Mouse (Mus musculus): ENCODE results near the gene Taf5l. TPM values are rescaled to one million over a fixed set of nuclear protein-coding genes. Genes with fewer than 3 reads are reported as not detected.

Taf5l gene
- polyA plus RNA-seq, 1 experiment from 2014 or later, result 36.0 TPM

DNA sequence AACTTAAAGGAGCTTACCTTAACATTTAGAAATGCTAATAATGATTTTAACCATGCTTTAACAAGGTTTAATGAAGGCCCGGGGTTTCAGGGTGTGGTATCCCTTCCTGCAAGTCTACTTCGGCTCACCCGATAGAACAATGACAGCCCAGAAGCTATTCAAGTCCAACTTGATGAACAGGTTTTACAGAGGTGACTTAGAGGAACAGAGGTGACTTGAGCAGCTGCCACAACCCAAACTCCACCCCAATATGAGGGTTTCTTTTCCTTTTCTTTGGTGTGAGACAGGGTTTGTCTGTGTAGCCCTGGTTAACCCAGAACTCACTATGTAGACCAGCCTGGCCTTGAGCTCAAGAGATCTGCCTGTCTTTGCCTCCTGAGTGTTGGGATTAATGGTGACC is 27.2 kb downstream of the Taf5l start:
- Histone ChIP-seq H3K9me3 (replicated peaks; ENCODE audit: control insufficient read depth, low read length) (no peaks in the 10 kb centered on the region), H3K27me3 (replicated peaks; ENCODE audit: control insufficient read depth, insufficient read depth, low read length) (no peaks in the 10 kb centered on the region), H3K27ac (ENCODE audit: low read depth, low read length) (no peak overlapping the region), H3K4me3 (ENCODE audit: low read depth, low read length) (no peak overlapping the region), H3K36me3 (ENCODE audit: control insufficient read depth, insufficient read depth, low read length) (peaks cover 15% of the 10 kb centered on the region), H3K4me2 (ENCODE audit: low read length) (no peak overlapping the region), H3K4me1 (ENCODE audit: control insufficient read depth, insufficient read depth, low read length) (no peaks in the 10 kb centered on the region), H3K9ac (ENCODE audit: low read length) (no peak overlapping the region)
- 90% methylated on average over 3 of the region's 3 CpGs for WGBS
- DNase-seq (ENCODE audit: low spot score) (no peak), ATAC-seq (no peak)

DNA sequence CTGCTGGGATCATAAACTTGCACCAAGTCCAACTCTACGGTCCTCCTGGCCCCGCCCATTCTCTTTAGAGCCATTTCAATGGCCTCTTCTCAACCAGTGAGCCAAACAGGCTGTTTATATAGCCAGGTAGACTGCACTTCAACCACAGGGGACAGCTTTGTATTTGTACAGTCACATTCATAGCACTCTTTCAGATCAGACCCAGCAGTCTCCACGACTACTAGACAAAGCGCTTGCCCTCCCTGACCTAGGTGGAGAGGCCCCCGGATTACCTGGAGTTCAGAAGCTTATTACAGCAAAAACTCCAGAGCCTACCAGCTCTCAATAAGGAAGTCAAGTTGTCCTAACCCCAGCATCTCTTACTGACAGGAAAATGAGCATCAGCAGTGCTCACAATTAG is 27.6 kb downstream of the Taf5l start:
- Histone ChIP-seq H3K27me3 (replicated peaks; ENCODE audit: control insufficient read depth, insufficient read depth, low read length) (no peaks in the 10 kb centered on the region), H3K4me2 (ENCODE audit: low read length) (no peak overlapping the region), H3K27ac (ENCODE audit: low read depth, low read length) (no peak overlapping the region), H3K4me3 (ENCODE audit: low read depth, low read length) (no peak overlapping the region), H3K9ac (ENCODE audit: low read length) (no peak overlapping the region), H3K36me3 (ENCODE audit: control insufficient read depth, insufficient read depth, low read length) (peaks cover 15% of the 10 kb centered on the region), H3K4me1 (ENCODE audit: control insufficient read depth, insufficient read depth, low read length) (no peaks in the 10 kb centered on the region), H3K9me3 (replicated peaks; ENCODE audit: control insufficient read depth, low read length) (no peaks in the 10 kb centered on the region)
- WGBS, result 91% methylated on average over 5 of the region's 5 CpGs
- no peak for ATAC-seq
- DNase-seq (ENCODE audit: low spot score), result no peak

DNA sequence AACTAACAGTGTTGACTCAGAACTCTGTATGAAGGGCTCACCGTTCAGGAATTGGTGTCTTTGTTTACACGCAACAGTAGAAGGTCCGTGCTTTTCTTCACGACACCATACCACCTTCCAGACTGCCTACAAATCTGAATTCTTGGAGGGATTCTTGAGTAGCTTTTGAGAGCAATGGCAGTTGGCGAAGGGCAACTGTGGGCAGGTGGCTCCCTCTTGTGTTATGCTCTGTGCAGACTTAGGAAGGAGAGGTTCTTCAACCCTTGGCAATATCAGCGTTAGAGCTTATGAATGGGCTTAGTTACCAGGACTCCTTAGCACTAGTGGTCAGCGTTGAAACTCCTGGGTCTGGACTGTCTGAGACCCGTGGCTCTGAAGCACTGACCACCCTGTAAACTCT is 28.6 kb downstream of the Taf5l start:
- ATAC-seq (no peak), DNase-seq (ENCODE audit: low spot score) (peak; percentile 44)
- H3K4me3 ChIP-seq (ENCODE audit: low read depth, low read length), result no peak overlapping the region
- H3K9ac ChIP-seq (ENCODE audit: low read length), result no peak overlapping the region
- WGBS, result 71% methylated on average over 8 of the region's 8 CpGs
- no peaks in the 10 kb centered on the region for H3K9me3 ChIP-seq (replicated peaks; ENCODE audit: control insufficient read depth, low read length)
- H3K27me3 ChIP-seq (replicated peaks; ENCODE audit: control insufficient read depth, insufficient read depth, low read length), result no peaks in the 10 kb centered on the region
- no peak overlapping the region for H3K27ac ChIP-seq (ENCODE audit: low read depth, low read length)
- H3K4me1 ChIP-seq (ENCODE audit: control insufficient read depth, insufficient read depth, low read length), result no peaks in the 10 kb centered on the region
- no peak overlapping the region for H3K4me2 ChIP-seq (ENCODE audit: low read length)
- H3K36me3 ChIP-seq (ENCODE audit: control insufficient read depth, insufficient read depth, low read length), result peaks cover 15% of the 10 kb centered on the region

DNA sequence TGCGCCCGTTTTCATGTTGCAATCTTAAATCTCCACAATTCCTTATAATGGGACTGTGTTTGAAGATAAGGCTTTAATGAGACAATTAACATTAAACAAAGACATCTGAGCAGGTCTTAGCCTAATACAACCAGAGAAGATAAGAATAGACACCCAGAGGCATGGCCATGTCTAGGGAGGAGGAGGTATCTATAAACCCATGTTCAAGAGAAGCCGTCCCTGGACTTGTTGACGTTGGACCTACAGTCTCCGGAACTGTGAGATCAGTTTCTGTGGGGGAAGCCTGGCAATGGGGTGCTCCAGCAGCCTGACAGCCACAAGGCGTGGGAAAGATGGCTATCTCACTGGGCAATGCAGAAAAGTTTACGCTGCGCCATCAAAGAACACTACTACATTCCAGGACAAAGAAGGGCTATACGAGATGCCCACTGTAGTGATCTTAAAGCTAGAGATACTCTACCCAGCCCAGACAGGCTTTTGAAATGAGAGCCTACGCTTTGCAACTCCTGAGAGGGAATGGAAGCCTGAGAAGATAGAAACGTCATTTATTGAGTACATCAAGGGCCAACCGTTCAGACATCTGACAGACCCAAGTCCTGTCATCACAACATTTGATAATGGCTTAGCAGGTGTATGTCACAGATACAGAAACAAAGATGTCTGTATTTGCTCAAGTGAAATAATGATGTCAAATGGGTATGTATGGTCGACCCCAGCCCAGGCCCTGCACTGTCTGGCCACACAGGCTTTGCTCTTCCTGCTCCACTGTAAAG is 30.7 kb downstream of the Taf5l start:
- DNase-seq (ENCODE audit: low spot score), result no peak
- Histone ChIP-seq H3K4me3 (ENCODE audit: low read depth, low read length) (no peak overlapping the region), H3K9ac (ENCODE audit: low read length) (no peak overlapping the region), H3K36me3 (ENCODE audit: control insufficient read depth, insufficient read depth, low read length) (no peaks in the 10 kb centered on the region), H3K4me2 (ENCODE audit: low read length) (no peak overlapping the region), H3K4me1 (ENCODE audit: control insufficient read depth, insufficient read depth, low read length) (no peaks in the 10 kb centered on the region), H3K9me3 (replicated peaks; ENCODE audit: control insufficient read depth, low read length) (no peaks in the 10 kb centered on the region), H3K27ac (ENCODE audit: low read depth, low read length) (no peak overlapping the region), H3K27me3 (replicated peaks; ENCODE audit: control insufficient read depth, insufficient read depth, low read length) (no peaks in the 10 kb centered on the region)
- WGBS, result 89% methylated on average over 13 of the region's 13 CpGs
- ATAC-seq, result no peak

DNA sequence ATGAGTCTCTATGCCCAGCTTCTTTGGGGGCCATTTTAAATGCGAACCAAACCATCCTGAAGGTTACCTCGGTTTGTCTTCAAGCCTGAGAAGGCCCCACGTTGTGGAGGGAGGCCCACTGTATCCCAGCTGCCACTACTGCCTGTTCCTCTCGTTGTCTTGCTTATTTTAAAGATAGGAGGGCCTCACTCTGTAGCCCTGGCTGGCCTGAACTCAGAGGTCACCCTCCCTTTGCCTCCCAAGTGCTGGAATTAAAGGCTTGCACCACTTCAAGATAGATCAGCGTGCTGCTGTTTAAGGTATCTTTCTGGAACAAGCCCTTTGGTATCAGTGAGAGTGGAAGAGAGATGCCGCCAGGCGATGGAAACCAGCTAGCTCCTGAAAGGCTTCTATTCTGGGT is 32.1 kb downstream of the Taf5l start:
- ATAC-seq (no peak), DNase-seq (ENCODE audit: low spot score) (no peak)
- H3K4me1 ChIP-seq (ENCODE audit: control insufficient read depth, insufficient read depth, low read length), result no peaks in the 10 kb centered on the region
- 84% methylated on average over 7 of the region's 7 CpGs for WGBS
- H3K27me3 ChIP-seq (replicated peaks; ENCODE audit: control insufficient read depth, insufficient read depth, low read length), result no peaks in the 10 kb centered on the region
- H3K36me3 ChIP-seq (ENCODE audit: control insufficient read depth, insufficient read depth, low read length), result no peaks in the 10 kb centered on the region
- no peak overlapping the region for H3K4me2 ChIP-seq (ENCODE audit: low read length)
- H3K9ac ChIP-seq (ENCODE audit: low read length), result no peak overlapping the region
- no peak overlapping the region for H3K27ac ChIP-seq (ENCODE audit: low read depth, low read length)
- H3K4me3 ChIP-seq (ENCODE audit: low read depth, low read length), result no peak overlapping the region
- H3K9me3 ChIP-seq (replicated peaks; ENCODE audit: control insufficient read depth, low read length), result no peaks in the 10 kb centered on the region

DNA sequence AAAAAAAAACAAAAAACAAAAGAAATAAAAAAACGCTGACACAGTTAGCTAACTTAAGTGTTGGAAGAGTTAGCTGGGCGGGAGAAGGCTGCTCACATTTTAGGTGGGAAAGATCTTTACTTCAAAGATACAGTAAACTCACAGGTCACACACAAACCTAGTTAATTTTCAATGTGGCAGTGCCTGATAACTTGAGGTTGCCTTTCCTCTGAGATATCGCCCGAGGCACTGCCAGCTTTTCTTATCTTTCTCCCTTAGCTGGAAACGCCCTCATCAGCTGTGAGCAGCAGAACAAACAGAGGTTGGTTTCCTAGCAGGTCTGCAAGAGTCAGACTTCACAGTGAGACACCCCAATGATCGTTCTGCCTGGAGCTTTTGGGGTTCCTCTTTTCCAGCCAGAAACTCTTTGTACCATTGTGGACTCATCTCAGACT is 32.6 kb downstream of the Taf5l start:
- Histone ChIP-seq H3K27me3 (replicated peaks; ENCODE audit: control insufficient read depth, insufficient read depth, low read length) (no peaks in the 10 kb centered on the region), H3K27ac (ENCODE audit: low read depth, low read length) (no peak overlapping the region), H3K9me3 (replicated peaks; ENCODE audit: control insufficient read depth, low read length) (no peaks in the 10 kb centered on the region), H3K36me3 (ENCODE audit: control insufficient read depth, insufficient read depth, low read length) (no peaks in the 10 kb centered on the region), H3K4me3 (ENCODE audit: low read depth, low read length) (no peak overlapping the region), H3K4me2 (ENCODE audit: low read length) (no peak overlapping the region), H3K4me1 (ENCODE audit: control insufficient read depth, insufficient read depth, low read length) (no peaks in the 10 kb centered on the region), H3K9ac (ENCODE audit: low read length) (no peak overlapping the region)
- DNase-seq (ENCODE audit: low spot score), result no peak
- no peak for ATAC-seq
- WGBS, result 81% methylated on average over 6 of the region's 6 CpGs

DNA sequence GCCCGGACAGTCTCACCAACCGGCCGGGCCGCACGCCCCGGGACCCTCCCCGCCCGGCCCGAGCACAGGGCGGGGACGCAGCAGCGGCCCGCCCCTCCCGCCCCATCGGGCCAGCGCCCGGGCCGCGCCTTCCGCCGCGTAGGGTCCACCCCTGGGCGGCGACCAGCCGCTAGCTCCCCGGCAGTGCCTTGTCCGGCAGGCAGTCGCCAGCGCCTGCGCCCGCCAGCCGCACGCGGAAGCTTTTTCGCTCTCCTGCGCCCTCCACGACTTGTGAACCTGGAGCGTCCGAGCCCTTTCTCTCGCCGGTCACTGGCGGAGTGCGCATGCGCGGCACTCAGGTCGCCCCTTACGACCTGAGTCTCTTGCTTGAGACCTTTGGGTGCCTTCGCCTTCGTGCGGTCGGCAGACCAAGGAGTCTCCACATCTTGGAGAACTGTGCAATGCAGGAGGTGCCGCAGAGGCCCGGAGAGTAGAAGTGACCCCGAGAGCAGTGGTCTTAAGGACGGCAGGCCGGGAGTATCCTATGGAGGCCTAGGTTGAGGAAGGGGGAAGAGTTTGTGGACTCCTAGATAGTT is 38.3 kb downstream of the Taf5l start, which contains the start of gene Abcb10:
Gene Abcb10, minus strand, starts transcription at position 297 of the 575 bp plus-strand sequence.
- under 1% methylated on average over 44 of the region's 56 CpGs for WGBS
- ATAC-seq, result peak; percentile 87
- H3K9me3 ChIP-seq (replicated peaks; ENCODE audit: control insufficient read depth, low read length), result no peaks in the 10 kb centered on the region
- peak within 1 kb of the TSS; percentile 83 for H3K9ac ChIP-seq (ENCODE audit: low read length)
- peak within 1 kb of the TSS; percentile 60 for H3K4me3 ChIP-seq (ENCODE audit: low read depth, low read length)
- H3K27me3 ChIP-seq (replicated peaks; ENCODE audit: control insufficient read depth, insufficient read depth, low read length), result no peaks in the 10 kb centered on the region
- DNase-seq (ENCODE audit: low spot score), result peak; percentile 74
- H3K27ac ChIP-seq (ENCODE audit: low read depth, low read length), result 0 out of 2 replicates have a peak within 1 kb of the TSS, but pooled peaks have one; percentile 44
- peak within 1 kb of the TSS; percentile 94 for H3K4me2 ChIP-seq (ENCODE audit: low read length)
- peaks cover 10% of the 10 kb centered on the region for H3K4me1 ChIP-seq (ENCODE audit: control insufficient read depth, insufficient read depth, low read length)
- H3K36me3 ChIP-seq (ENCODE audit: control insufficient read depth, insufficient read depth, low read length), result no peaks in the 10 kb centered on the region

DNA sequence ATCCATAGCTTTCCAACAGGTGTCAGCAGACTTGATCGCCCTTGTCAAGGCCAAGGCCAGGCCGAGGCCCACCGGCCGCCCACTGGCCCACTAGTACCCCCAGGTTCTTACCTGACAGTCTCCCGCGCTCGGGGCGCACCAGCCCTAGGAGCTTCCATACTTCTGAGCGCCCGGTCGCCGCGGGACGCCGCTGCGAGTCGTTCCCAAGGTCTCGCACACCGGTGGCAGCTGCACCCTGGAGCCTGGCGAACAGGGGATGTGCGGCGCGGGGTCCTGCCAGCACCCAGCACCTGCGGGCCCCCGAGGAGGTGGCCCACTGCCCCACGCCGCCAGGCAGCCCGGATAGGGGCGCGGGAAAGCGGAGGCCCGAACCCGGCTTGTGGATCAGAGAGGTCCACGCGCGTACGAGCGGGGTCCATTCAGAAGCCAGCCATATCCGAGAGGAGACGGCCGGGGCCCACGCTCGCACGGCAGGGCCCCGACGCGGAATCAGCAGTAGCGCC is 38.9 kb downstream of the Taf5l start:
- Histone ChIP-seq H3K36me3 (ENCODE audit: control insufficient read depth, insufficient read depth, low read length) (no peaks in the 10 kb centered on the region), H3K9me3 (replicated peaks; ENCODE audit: control insufficient read depth, low read length) (no peaks in the 10 kb centered on the region), H3K4me2 (ENCODE audit: low read length) (peak overlapping the region; percentile 94), H3K27ac (ENCODE audit: low read depth, low read length) (0 out of 2 replicates have a peak overlapping the region, but pooled peaks have one; percentile 44), H3K27me3 (replicated peaks; ENCODE audit: control insufficient read depth, insufficient read depth, low read length) (no peaks in the 10 kb centered on the region), H3K4me3 (ENCODE audit: low read depth, low read length) (peak overlapping the region; percentile 60), H3K9ac (ENCODE audit: low read length) (peak overlapping the region; percentile 83), H3K4me1 (ENCODE audit: control insufficient read depth, insufficient read depth, low read length) (peaks cover 10% of the 10 kb centered on the region)
- WGBS, result under 1% methylated on average over 48 of the region's 48 CpGs
- peak; percentile 61 for ATAC-seq
- DNase-seq (ENCODE audit: low spot score), result no peak

DNA sequence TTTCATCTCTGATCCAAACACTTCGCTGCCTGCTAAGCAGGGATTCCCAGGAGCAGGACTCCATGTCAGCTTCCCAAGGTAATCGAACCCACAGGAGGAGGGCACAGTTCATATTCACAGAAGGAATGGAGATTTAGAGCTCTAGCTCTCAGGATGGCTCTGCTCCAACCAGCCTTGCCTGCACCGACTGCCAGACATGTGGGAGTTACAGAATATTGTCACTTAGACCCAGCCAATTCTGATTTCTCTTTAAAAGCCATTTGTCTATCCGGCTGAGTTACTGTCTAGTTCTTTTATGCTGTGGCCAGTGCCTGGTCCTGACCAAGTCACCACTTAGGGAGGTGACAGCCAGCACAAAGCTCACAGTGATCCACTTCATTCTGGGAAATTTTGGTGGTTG is 39.5 kb downstream of the Taf5l start:
- Histone ChIP-seq H3K36me3 (ENCODE audit: control insufficient read depth, insufficient read depth, low read length) (no peaks in the 10 kb centered on the region), H3K4me2 (ENCODE audit: low read length) (peak overlapping the region; percentile 94), H3K4me3 (ENCODE audit: low read depth, low read length) (peak overlapping the region; percentile 60; the same call in 1 of the 2 replicates), H3K4me1 (ENCODE audit: control insufficient read depth, insufficient read depth, low read length) (peaks cover 10% of the 10 kb centered on the region), H3K9ac (ENCODE audit: low read length) (peak overlapping the region; percentile 25; the same call in 1 of the 2 replicates), H3K27me3 (replicated peaks; ENCODE audit: control insufficient read depth, insufficient read depth, low read length) (no peaks in the 10 kb centered on the region), H3K27ac (ENCODE audit: low read depth, low read length) (no peak overlapping the region), H3K9me3 (replicated peaks; ENCODE audit: control insufficient read depth, low read length) (no peaks in the 10 kb centered on the region)
- ATAC-seq (no peak), DNase-seq (ENCODE audit: low spot score) (peak; percentile 46)
- 39% methylated on average over 4 of the region's 4 CpGs for WGBS

Data from forebrain, embryonic 14.5 days (tissue).